ENCODE assay signal across 7 mouse cellular contexts in the genomic region with DNA sequence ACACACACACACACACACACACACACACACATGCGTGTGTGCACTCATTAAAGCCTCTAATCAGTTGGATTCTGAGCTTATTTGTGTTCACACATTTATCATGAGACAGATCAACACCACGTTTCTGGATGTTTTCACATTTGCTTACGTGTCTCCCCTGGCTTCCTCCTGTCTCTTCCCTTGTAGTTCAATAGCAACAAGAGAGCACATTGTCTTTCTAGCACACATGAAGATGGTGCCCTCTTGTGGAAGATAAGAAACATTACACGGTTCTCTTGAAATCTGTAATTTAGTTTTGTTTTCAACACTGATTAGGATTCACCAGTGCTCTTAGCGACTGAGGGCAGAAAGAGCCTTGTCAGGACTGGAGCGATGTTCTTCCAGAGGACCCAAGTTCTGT. TPM values are rescaled to one million over a fixed set of nuclear protein-coding genes. Genes with fewer than 3 reads are reported as not detected.
A peak's percentile ranks its signal among the peaks of the same experiment; 100 is the strongest.
DNase-seq lines count a peak whose midpoint lies in the region; ATAC-seq and TF ChIP-seq lines count a peak whose summit lies in the region.

No protein-coding gene starts in this region.

- no peaks in the 10 kb centered on the region for H3K36me3 ChIP-seq in ES-E14 (ENCODE audit: control insufficient read depth, insufficient read depth, low read length, poor library complexity, severe bottlenecking)
- H3K36me3 ChIP-seq in midbrain, postnatal 0 days (ENCODE audit: insufficient read depth, low read length) = no peaks in the 10 kb centered on the region

- in situ Hi-C loops in ES-E14 (cut with MboI; ENCODE audit: low sequenced_read_pairs in 2 of 2, unreplicated experiment in 2 of 2) = no loop called here

- H3K4me3 ChIP-seq in layer of hippocampus, adult 2 months = no peak overlapping the region
- no peak overlapping the region for H3K4me3 ChIP-seq in ES-E14 (ENCODE audit: insufficient read depth in 1 of 2, low read depth in 1 of 2, low read length in 2 of 2, poor library complexity in 1 of 2, severe bottlenecking in 1 of 2)
- H3K4me3 ChIP-seq in midbrain, postnatal 0 days (ENCODE audit: low read depth, low read length) = no peak overlapping the region

- peak in 1 of 2 experiments; percentile 19 for DNase-seq in layer of hippocampus, adult 2 months (ENCODE audit: low spot score in 2 of 2)
- no peak for DNase-seq in layer of hippocampus, postnatal 36 days
- peak; percentile 21 for DNase-seq in ES-E14 (ENCODE audit: low read depth, low spot score)
- peak; percentile 77 for DNase-seq in embryo, embryonic 10.5 days (ENCODE audit: low spot score)
- peak; percentile 87 for DNase-seq in midbrain, postnatal 0 days (ENCODE audit: low spot score)
- DNase-seq in left cerebral cortex, adult 18-20 months (ENCODE audit: low spot score in 2 of 2) = no peak
- no peak for DNase-seq in cerebellum, adult 8-10 months

- no peaks in the 10 kb centered on the region for H3K4me1 ChIP-seq in ES-E14 (ENCODE audit: control insufficient read depth in 2 of 2, insufficient read depth in 2 of 2, low read length in 2 of 2, poor library complexity in 1 of 2)
- no peaks in the 10 kb centered on the region for H3K4me1 ChIP-seq in midbrain, postnatal 0 days (ENCODE audit: insufficient read depth, low read length)

- 31% methylated on average over 6 of the region's 6 CpGs for WGBS in midbrain, postnatal 0 days

- no peak overlapping the region for H3K9ac ChIP-seq in ES-E14 (ENCODE audit: insufficient read depth, low read depth, low read length, poor library complexity, severe bottlenecking)
- H3K9ac ChIP-seq in midbrain, postnatal 0 days (replicated peaks; ENCODE audit: low read length, poor library complexity, severe bottlenecking) = no peak overlapping the region

- TF ChIP-seq CTCF in layer of hippocampus, adult 2 months (conservative IDR thresholded peaks at IDR 0.05) = peak; percentile 86
- TF ChIP-seq CTCF in midbrain, postnatal 0 days (IDR thresholded peaks at IDR 0.05) = peak; percentile 90

- ATAC-seq in midbrain, postnatal 0 days (ENCODE audit: low FRiP score) = no peak

- no peak overlapping the region for H3K4me2 ChIP-seq in midbrain, postnatal 0 days (ENCODE audit: low read depth, low read length, poor library complexity, severe bottlenecking)

- no peaks in the 10 kb centered on the region for H3K9me3 ChIP-seq in ES-E14 (ENCODE audit: control insufficient read depth, insufficient read depth, low read depth, low read length)
- no peaks in the 10 kb centered on the region for H3K9me3 ChIP-seq in midbrain, postnatal 0 days (ENCODE audit: low read length)

- H3K27ac ChIP-seq in layer of hippocampus, adult 2 months = no peak overlapping the region
- no peak overlapping the region for H3K27ac ChIP-seq in ES-E14 (ENCODE audit: insufficient read depth, low read depth, low read length, poor library complexity, severe bottlenecking)
- no peak overlapping the region for H3K27ac ChIP-seq in midbrain, postnatal 0 days (ENCODE audit: low read depth, low read length)

- H3K27me3 ChIP-seq in midbrain, postnatal 0 days (ENCODE audit: insufficient read depth, low read length) = no peaks in the 10 kb centered on the region

TF ChIP-seq in ES-E14, 5 proteins besides CTCF, POLR2A, EP300 and RAD21:
- TF ChIP-seq ZC3H11A (IDR thresholded peaks at IDR 0.05; ENCODE audit: borderline replicate concordance, low read depth, low read length) (peak; percentile 49; the same call in 1 of the 2 replicates), MAFK (IDR thresholded peaks at IDR 0.05; ENCODE audit: insufficient read depth, low read depth, low read length) (no peak)

RNA-seq across cellular contexts. Expression of a gene that starts 2.9 kb away (rescaled TPM):
- total RNA-seq in layer of hippocampus, adult 2 months (2021) = 1 to 10 TPM; 1.4 TPM
- 1 to 10 TPM in 1 of 2 experiments, under 1 TPM in 1; 0.82 to 1.3 TPM for total RNA-seq in layer of hippocampus, postnatal 36 days (2021)
- not detected in 2 replicates for total RNA-seq in ES-E14 (2012; rRNA removed)
- 0.05 TPM in 1 of 2 replicates, not detected in the other for total RNA-seq in midbrain, postnatal 0 days (2014; rRNA removed)
- polyA plus RNA-seq in midbrain, postnatal 0 days (2015; fragmentation: Nextera tagmentation; extraction: Ambion mirVana) = 0.12 and 0.18 TPM in 2 replicates
- total RNA-seq in left cerebral cortex, adult 18-20 months (2021) = 1 to 10 TPM; 1.7 to 1.9 TPM

RNA-seq across cellular contexts. Expression of a gene that starts 27.3 kb away (rescaled TPM):
- not detected for total RNA-seq in layer of hippocampus, adult 2 months (2021)
- total RNA-seq in layer of hippocampus, postnatal 36 days (2021) = under 1 TPM in 1 of 2 experiments, not detected in 1; 0.20 TPM
- total RNA-seq in ES-E14 (2012; rRNA removed) = 0.16 and 0.27 TPM in 2 replicates
- total RNA-seq in midbrain, postnatal 0 days (2014; rRNA removed) = not detected in 2 replicates
- 0.21 and 0.22 TPM in 2 replicates for polyA plus RNA-seq in midbrain, postnatal 0 days (2015; fragmentation: Nextera tagmentation; extraction: Ambion mirVana)
- total RNA-seq in left cerebral cortex, adult 18-20 months (2021) = not detected

RNA-seq across cellular contexts. Expression of a gene that starts 44.7 kb away (rescaled TPM):
- total RNA-seq in layer of hippocampus, adult 2 months (2021) = not detected
- total RNA-seq in layer of hippocampus, postnatal 36 days (2021) = not detected
- not detected in 2 replicates for total RNA-seq in ES-E14 (2012; rRNA removed)
- not detected in 2 replicates for total RNA-seq in midbrain, postnatal 0 days (2014; rRNA removed)
- not detected in 2 replicates for polyA plus RNA-seq in midbrain, postnatal 0 days (2015; fragmentation: Nextera tagmentation; extraction: Ambion mirVana)
- not detected for total RNA-seq in left cerebral cortex, adult 18-20 months (2021)

RNA-seq across cellular contexts. Expression of a gene that starts 52.9 kb away (rescaled TPM):
- total RNA-seq in layer of hippocampus, adult 2 months (2021) = 1,000 to 10,000 TPM; 1,778 to 1,824 TPM
- total RNA-seq in layer of hippocampus, postnatal 36 days (2021) = 1,000 to 10,000 TPM; 1,756 to 1,813 TPM
- total RNA-seq in ES-E14 (2012; rRNA removed) = 107 TPM in 2 replicates
- 312 and 330 TPM in 2 replicates for total RNA-seq in midbrain, postnatal 0 days (2014; rRNA removed)
- polyA plus RNA-seq in midbrain, postnatal 0 days (2015; fragmentation: Nextera tagmentation; extraction: Ambion mirVana) = 237 and 250 TPM in 2 replicates
- total RNA-seq in left cerebral cortex, adult 18-20 months (2021) = 1,000 to 10,000 TPM; 1,798 to 1,811 TPM

RNA-seq across cellular contexts. Expression of a gene that starts 53.2 kb away (rescaled TPM):
- 1 to 10 TPM; 2.2 to 2.4 TPM for total RNA-seq in layer of hippocampus, adult 2 months (2021)
- 1 to 10 TPM; 2.2 to 2.8 TPM for total RNA-seq in layer of hippocampus, postnatal 36 days (2021)
- total RNA-seq in ES-E14 (2012; rRNA removed) = 0.62 and 0.63 TPM in 2 replicates
- 0.66 and 1.1 TPM in 2 replicates for total RNA-seq in midbrain, postnatal 0 days (2014; rRNA removed)
- 1.2 and 1.7 TPM in 2 replicates for polyA plus RNA-seq in midbrain, postnatal 0 days (2015; fragmentation: Nextera tagmentation; extraction: Ambion mirVana)
- 1 to 10 TPM; 3.3 to 3.4 TPM for total RNA-seq in left cerebral cortex, adult 18-20 months (2021)

Comparison
In these comparisons a context has a peak if more than half of its experiments do, and no peak if none do; other contexts are left out.
1. DNase-seq: peak in ES-E14 (single experiment), embryo, embryonic 10.5 days (single experiment) and midbrain, postnatal 0 days (single experiment); none in layer of hippocampus, postnatal 36 days (0 of 2), left cerebral cortex, adult 18-20 months (0 of 2) and cerebellum, adult 8-10 months (single experiment).